Mouse (Mus musculus): ENCODE results near the gene Znrf3. TPM values are rescaled to one million over a fixed set of nuclear protein-coding genes. Genes with fewer than 3 reads are reported as not detected.
"Not testable (repeated sequence)": the region's sequence is repeated elsewhere in the genome, so short reads cannot be mapped to it uniquely, and the experiment has no call there.

Gene Znrf3
- total RNA-seq (2021): 10 to 100 TPM; 18.3 to 22.5 TPM
- long read RNA-seq, experiment 1, full-length matches to known transcripts: 3 of 6 reads
- long read RNA-seq, experiment 1, partial matches to known transcripts: 1 of 6 reads
- long read RNA-seq, experiment 1, other reads (novel, unspliced or antisense): 2 of 6 reads
- long read RNA-seq, experiment 2, full-length matches to known transcripts: 1 of 4 reads
- long read RNA-seq, experiment 2, partial matches to known transcripts: 0 of 4 reads
- long read RNA-seq, experiment 2, other reads (novel, unspliced or antisense): 3 of 4 reads

- peak; percentile 98 to 99 for DNase-seq (ENCODE audit: low spot score in 2 of 2)
Measured at GRCm38 (mm10) chr11:5444599-5445451, at the start of gene Znrf3. Gene Znrf3 (minus strand): TSS chr11:5444847.

GRCm38 (mm10) chr11:5493869-5494268, 49.2 kb upstream of the Znrf3 start:
- DNase-seq (ENCODE audit: low spot score in 2 of 2): no peak

GRCm38 (mm10) chr11:5491912-5492311, 47.3 kb upstream of the Znrf3 start:
- no peak for DNase-seq (ENCODE audit: low spot score in 2 of 2)

- DNase-seq (ENCODE audit: low spot score in 2 of 2): no peak
Measured at GRCm38 (mm10) chr11:5490989-5491656, 46.5 kb upstream of the Znrf3 start.

DNA sequence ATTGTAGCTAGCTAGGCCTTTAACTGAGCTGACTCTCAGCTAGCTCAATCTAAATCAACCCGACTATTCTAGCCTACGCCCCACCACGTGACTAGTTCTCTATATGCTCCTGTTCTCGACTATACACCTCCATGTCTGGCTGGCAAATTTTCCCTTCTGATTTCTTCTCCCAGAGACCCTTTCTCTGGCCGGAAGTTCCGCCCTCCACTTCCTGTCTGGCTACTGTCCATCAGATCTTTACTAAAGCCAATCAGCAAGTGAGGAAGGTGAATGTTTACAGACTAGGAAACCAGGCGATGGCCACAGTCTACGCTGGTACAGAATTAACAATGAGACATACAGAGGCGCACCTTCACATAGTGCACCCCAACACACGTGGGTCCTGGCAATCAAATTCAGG, 44.8 kb upstream of the Znrf3 start:
- not testable (repeated sequence) for DNase-seq (ENCODE audit: low spot score in 2 of 2)

GRCm38 (mm10) chr11:5485193-5486011, 40.8 kb upstream of the Znrf3 start:
- peak; percentile 77 to 81 for DNase-seq (ENCODE audit: low spot score in 2 of 2)

GRCm38 (mm10) chr11:5482581-5482980, 37.9 kb upstream of the Znrf3 start:
- no peak for DNase-seq (ENCODE audit: low spot score in 2 of 2)

GRCm38 (mm10) chr11:5478831-5479230, 34.2 kb upstream of the Znrf3 start:
- DNase-seq (ENCODE audit: low spot score in 2 of 2): no peak

DNA sequence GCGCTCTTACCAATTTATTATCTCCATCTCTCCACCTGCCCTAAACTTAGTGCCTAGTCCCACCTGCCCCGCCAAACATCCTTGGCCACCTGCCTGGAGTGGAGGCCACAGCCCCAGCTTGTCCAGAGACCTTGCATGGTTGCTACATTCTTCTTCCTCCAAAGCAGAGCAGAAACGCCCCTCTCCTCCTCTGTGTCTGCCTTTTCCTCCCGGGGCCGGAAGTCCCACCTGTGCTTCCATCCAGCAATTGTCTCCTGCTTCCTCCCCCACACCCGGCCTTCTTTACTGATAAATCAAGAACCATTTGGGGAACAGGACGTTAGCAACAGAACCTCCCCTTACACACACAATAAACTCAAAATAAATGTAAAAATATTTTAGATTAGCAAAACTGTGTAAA, 33.5 kb upstream of the Znrf3 start:
- no peak for DNase-seq (ENCODE audit: low spot score in 2 of 2)

- DNase-seq (ENCODE audit: low spot score in 2 of 2): no peak
Measured at GRCm38 (mm10) chr11:5476806-5477205, 32.2 kb upstream of the Znrf3 start.

- not testable (repeated sequence) for DNase-seq (ENCODE audit: low spot score in 2 of 2)
Measured at GRCm38 (mm10) chr11:5475556-5476118, 31.0 kb upstream of the Znrf3 start.

DNA sequence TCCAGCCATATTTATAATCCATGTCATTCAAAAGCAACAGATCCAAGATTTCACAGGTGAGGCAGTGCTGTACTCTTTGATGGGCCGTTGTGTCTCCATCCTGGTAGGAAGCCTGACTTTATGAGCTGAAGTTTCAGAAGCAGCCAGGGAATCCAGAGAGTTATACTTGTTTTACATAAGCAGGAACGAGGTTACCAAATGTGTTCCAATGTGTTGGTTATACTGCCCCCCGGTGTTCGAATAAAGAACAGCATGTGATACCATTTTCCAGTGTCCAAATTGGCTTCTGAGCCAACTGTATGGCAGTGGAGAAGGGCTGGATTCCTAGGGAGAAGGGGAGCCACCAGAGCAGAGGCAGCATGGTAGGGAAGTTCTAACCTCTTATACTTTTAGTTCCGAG, 29.5 kb upstream of the Znrf3 start:
- DNase-seq (ENCODE audit: low spot score in 2 of 2): peak; percentile 55 to 60

DNA sequence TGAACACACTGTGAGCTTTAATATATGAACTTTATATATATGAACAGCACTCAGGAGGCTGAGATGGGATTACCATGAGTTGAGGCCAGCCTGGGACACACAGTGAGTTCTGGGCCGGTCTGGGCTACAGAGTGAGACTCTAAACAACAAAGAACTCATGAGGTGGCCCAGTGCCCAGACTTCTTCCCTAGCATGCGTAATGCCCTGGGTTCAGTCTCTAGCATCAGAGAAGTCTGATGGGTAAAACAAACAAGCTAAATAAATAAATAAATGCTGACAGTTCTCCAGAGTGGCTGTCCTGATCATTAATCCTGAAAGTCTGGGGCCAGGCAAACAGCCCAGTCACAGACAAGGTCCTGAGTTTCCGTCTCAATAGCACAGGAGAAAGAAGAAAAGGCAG, 25.4 kb upstream of the Znrf3 start:
- DNase-seq (ENCODE audit: low spot score in 2 of 2): no peak

DNA sequence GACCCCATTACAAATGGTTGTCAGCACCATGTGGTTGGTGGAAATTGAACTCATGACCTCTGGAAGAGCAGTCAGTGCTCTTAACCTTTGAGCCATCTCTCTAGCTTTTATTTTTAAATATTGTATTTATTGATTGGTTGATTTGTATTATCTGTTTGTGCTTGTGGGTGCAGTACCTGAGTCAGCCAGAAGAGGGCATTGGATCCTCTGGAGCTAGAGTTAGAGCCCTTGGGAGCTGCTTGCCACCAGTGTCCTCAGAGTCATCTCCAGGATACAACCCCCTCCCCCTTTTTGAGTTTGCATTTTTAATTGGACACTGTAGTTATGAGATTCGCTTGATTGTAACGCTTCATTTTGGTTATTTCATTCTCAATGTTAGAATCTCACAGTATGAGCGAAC, 24.4 kb upstream of the Znrf3 start:
- peak in 1 of 2 experiments; percentile 53 for DNase-seq (ENCODE audit: low spot score in 2 of 2)

- DNase-seq (ENCODE audit: low spot score in 2 of 2): no peak
Measured at GRCm38 (mm10) chr11:5468471-5468870, 23.8 kb upstream of the Znrf3 start.

DNA sequence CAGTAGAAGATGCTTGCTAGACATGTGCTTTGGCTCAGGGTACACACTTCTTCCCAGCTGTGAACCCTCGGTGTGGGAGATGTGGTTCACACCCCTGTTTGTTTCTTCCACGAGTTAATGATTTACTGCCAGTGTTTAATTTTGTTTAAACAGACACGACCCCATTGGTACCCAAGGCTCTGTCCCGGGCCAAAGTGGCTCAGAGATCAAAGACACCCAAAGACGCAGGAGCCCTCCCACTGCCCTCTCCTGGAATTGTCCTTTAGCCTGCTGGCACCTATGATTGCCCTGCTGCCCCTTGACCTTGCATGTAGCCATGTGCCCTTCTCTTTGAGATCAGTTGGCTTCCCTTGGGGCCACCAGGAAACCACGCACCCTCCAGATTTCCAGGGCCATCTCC, 7.3 kb upstream of the Znrf3 start:
- DNase-seq (ENCODE audit: low spot score in 2 of 2): no peak

DNA sequence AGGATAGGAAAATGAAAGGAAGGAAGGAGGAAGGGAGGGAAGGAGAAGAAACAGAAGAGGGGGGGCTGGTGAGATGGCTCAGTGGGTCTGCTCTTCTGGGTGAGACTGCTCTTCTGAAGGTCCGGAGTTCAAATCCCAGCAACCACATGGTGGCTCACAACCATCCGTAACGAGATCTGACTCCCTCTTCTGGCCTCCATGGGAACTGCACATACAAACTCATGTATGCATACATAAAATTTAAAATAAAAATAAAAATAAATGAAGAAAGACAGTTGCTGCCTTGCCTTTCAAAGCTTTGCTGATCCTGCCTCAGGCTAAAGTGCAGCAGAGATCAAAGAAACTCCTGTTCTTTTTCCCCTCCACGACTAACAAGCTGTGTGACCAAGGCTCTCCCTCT, 6.7 kb upstream of the Znrf3 start:
- DNase-seq (ENCODE audit: low spot score in 2 of 2): no peak

- no peak for DNase-seq (ENCODE audit: low spot score in 2 of 2)
Measured at GRCm38 (mm10) chr11:5450701-5451100, 6.1 kb upstream of the Znrf3 start.

DNA sequence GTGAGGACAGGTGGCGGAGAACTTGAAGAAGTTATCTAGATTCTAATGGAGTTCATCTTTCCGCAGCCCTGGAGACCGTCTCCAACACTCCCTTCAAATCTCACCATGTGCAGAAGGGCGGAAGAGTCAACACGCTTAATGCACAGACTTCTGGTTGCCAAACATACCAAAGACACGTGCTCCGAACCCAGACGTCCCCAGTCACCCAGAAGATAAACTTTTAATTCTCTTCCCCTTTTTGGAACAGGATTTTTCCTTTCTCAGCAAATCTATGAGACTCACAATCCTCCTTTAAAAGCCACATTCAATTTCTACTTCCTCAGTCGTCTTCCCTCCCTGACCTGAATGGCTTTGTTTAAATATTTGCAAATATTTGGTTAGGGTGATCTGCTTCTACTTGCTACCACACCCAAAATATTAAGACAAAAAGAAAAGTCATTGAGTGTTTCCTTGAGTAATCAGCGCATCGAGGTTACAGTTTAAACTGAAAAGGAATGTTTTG, 856 bp upstream of the Znrf3 start:
- no peak for DNase-seq (ENCODE audit: low spot score in 2 of 2)

- peak in 1 of 2 experiments; percentile 55 for DNase-seq (ENCODE audit: low spot score in 2 of 2)
Measured at GRCm38 (mm10) chr11:5444234-5444598, 431 bp downstream of the Znrf3 start.
